Mouse (Mus musculus) ES-Bruce4 (cell line): ENCODE data around the gene Ugcg. TPM values are rescaled to one million over a fixed set of nuclear protein-coding genes. Genes with fewer than 3 reads are reported as not detected.

Experiments used
- H3K27ac ChIP-seq: 2 replicates; pipeline ENCODE4 v1.5.1; 2012; ENCODE audit warnings: low read length, inconsistent platforms; ENCODE audit not compliant: insufficient read depth
- H3K27me3 ChIP-seq: 2 replicates; pipeline ENCODE4 v1.6.1; 2012; ENCODE audit warnings: mild to moderate bottlenecking, low read length, inconsistent platforms; ENCODE audit not compliant: control insufficient read depth, poor library complexity, insufficient read depth, severe bottlenecking
- H3K36me3 ChIP-seq: 2 replicates; pipeline ENCODE4 v1.6.1; 2012; ENCODE audit warnings: inconsistent platforms, mild to moderate bottlenecking, low read length, moderate library complexity; ENCODE audit not compliant: control insufficient read depth, poor library complexity, insufficient read depth, severe bottlenecking
- H3K4me1 ChIP-seq: one replicate; pipeline ENCODE4 v1.8.1; 2011; ENCODE audit warnings: low read length; ENCODE audit not compliant: control insufficient read depth, insufficient read depth
- H3K4me3 ChIP-seq: 2 replicates; pipeline ENCODE4 v1.5.1; 2011; ENCODE audit warnings: low read depth, mild to moderate bottlenecking, low read length
- H3K9ac ChIP-seq: 2 replicates; pipeline ENCODE4 v1.6.1; 2012; ENCODE audit warnings: low read depth, mild to moderate bottlenecking, inconsistent platforms; ENCODE audit not compliant: poor library complexity, severe bottlenecking
- H3K9me3 ChIP-seq: replicated peaks from 2 replicates; pipeline ENCODE4 v1.6.1; 2012; ENCODE audit warnings: mild to moderate bottlenecking, low read length, inconsistent platforms; ENCODE audit not compliant: control insufficient read depth, poor library complexity, insufficient read depth, severe bottlenecking
- CTCF ChIP-seq: IDR thresholded peaks from one replicate; pipeline ENCODE4 v1.8.1; 2011; ENCODE audit warnings: low read depth, low read length
- EP300 ChIP-seq: IDR thresholded peaks from 2 replicates; pipeline ENCODE4 v1.6.1; 2011; ENCODE audit warnings: low read depth, low read length; ENCODE audit not compliant: insufficient read depth
- POLR2A ChIP-seq: IDR thresholded peaks from one replicate; pipeline ENCODE4 v1.8.1; 2011; ENCODE audit warnings: low read length; ENCODE audit not compliant: insufficient read depth
- polyA plus RNA-seq: library from polyadenylated mRNA; stranded (reverse); fragments of >200 nt; gene quantifications from 2 replicates; pipeline ENCODE4 v1.2.4, GENCODE M21; 2011; ENCODE audit warnings: low read depth; ENCODE audit not compliant: missing spikeins, insufficient read depth, insufficient read length

The Ugcg gene
- polyA plus RNA-seq, 1 experiment = 60.0 TPM

- H3K9me3 ChIP-seq = no peaks in the 10 kb centered on the region
- TF ChIP-seq POLR2A (no peak), EP300 (no peak), CTCF (no peak)
- H3K9ac ChIP-seq = no peak overlapping the region
- H3K4me3 ChIP-seq = no peak overlapping the region
- H3K36me3 ChIP-seq = no peaks in the 10 kb centered on the region
- H3K27me3 ChIP-seq = no peaks in the 10 kb centered on the region; the same call in 1 of the 2 replicates
- no peaks in the 10 kb centered on the region for H3K4me1 ChIP-seq
- no peak overlapping the region for H3K27ac ChIP-seq
These were observed 64.0 kb downstream of the Ugcg start for GRCm38 (mm10) chr4:59253055-59253434.

GRCm38 (mm10) chr4:59254397-59254796 is 65.3 kb downstream of the Ugcg start:
- no peak overlapping the region for H3K4me3 ChIP-seq

GRCm38 (mm10) chr4:59255988-59256387 is 66.9 kb downstream of the Ugcg start:
- no peak overlapping the region for H3K27ac ChIP-seq
- H3K4me3 ChIP-seq = no peak overlapping the region
- no peaks in the 10 kb centered on the region; the same call in 1 of the 2 replicates for H3K27me3 ChIP-seq
- no peak for TF ChIP-seq CTCF
- TF ChIP-seq EP300 = no peak
- H3K4me1 ChIP-seq = no peaks in the 10 kb centered on the region
- H3K9ac ChIP-seq = no peak overlapping the region
- H3K9me3 ChIP-seq = no peaks in the 10 kb centered on the region
- no peaks in the 10 kb centered on the region for H3K36me3 ChIP-seq

More at GRCm38 (mm10) chr4:59254397-59254796, 65.3 kb downstream of the Ugcg start:
- H3K36me3 ChIP-seq = no peaks in the 10 kb centered on the region
- H3K27ac ChIP-seq = no peak overlapping the region
- no peak overlapping the region for H3K9ac ChIP-seq
- no peaks in the 10 kb centered on the region for H3K4me1 ChIP-seq
- no peak for TF ChIP-seq POLR2A
- TF ChIP-seq CTCF = no peak
- TF ChIP-seq EP300 = no peak
- H3K27me3 ChIP-seq = no peaks in the 10 kb centered on the region; the same call in 1 of the 2 replicates
- H3K9me3 ChIP-seq = no peaks in the 10 kb centered on the region

- no peak overlapping the region for H3K9ac ChIP-seq
- no peak overlapping the region for H3K27ac ChIP-seq
- H3K9me3 ChIP-seq = no peaks in the 10 kb centered on the region
- no peak overlapping the region for H3K4me3 ChIP-seq
- no peaks in the 10 kb centered on the region; the same call in 1 of the 2 replicates for H3K27me3 ChIP-seq
- TF ChIP-seq EP300 (no peak), CTCF (no peak), POLR2A (no peak)
- no peaks in the 10 kb centered on the region for H3K36me3 ChIP-seq
- no peaks in the 10 kb centered on the region for H3K4me1 ChIP-seq
These were observed 68.8 kb downstream of the Ugcg start for GRCm38 (mm10) chr4:59257866-59258265.

GRCm38 (mm10) chr4:59258771-59259170 is 69.7 kb downstream of the Ugcg start:
- no peak overlapping the region for H3K27ac ChIP-seq
- no peaks in the 10 kb centered on the region for H3K9me3 ChIP-seq
- no peak for TF ChIP-seq POLR2A
- TF ChIP-seq CTCF = no peak
- no peak for TF ChIP-seq EP300
- H3K9ac ChIP-seq = no peak overlapping the region
- no peaks in the 10 kb centered on the region for H3K4me1 ChIP-seq
- H3K4me3 ChIP-seq = no peak overlapping the region
- H3K27me3 ChIP-seq = no peaks in the 10 kb centered on the region
- no peaks in the 10 kb centered on the region for H3K36me3 ChIP-seq

GRCm38 (mm10) chr4:59259806-59260205 is 70.7 kb downstream of the Ugcg start:
- Histone ChIP-seq H3K4me3 (no peak overlapping the region), H3K27me3 (no peaks in the 10 kb centered on the region), H3K36me3 (no peaks in the 10 kb centered on the region), H3K27ac (no peak overlapping the region), H3K9ac (no peak overlapping the region), H3K9me3 (no peaks in the 10 kb centered on the region), H3K4me1 (no peaks in the 10 kb centered on the region)
- TF ChIP-seq EP300 = no peak
- no peak for TF ChIP-seq POLR2A
- TF ChIP-seq CTCF = no peak
